Mouse (Mus musculus) heart, postnatal 0 days (tissue): Measurements from ENCODE around the gene Gal3st3. TPM values are rescaled to one million over a fixed set of nuclear protein-coding genes. Genes with fewer than 3 reads are reported as not detected.

Source experiments
- ATAC-seq: fragments of 200-750 bp; cut with Nextera tagmentation; 2 replicates; pipeline ENCODE4 v1.8.0; 2017; ENCODE audit warnings: low read depth, moderate number of reproducible peaks, moderate library complexity; ENCODE audit not compliant: insufficient read depth
- DNase-seq: peaks from one replicate; pipeline ENCODE4 v3.0.0-alpha.2; 2016; ENCODE audit warnings: low spot score
- H3K27ac ChIP-seq: fragments of 300-500 bp; sonication (generic); 2 replicates; pipeline ENCODE4 v1.5.1; 2014; ENCODE audit warnings: low read depth, mild to moderate bottlenecking
- H3K27me3 ChIP-seq: fragments of 300-500 bp; sonication (generic); 2 replicates; pipeline ENCODE4 v1.6.1; 2014; ENCODE audit warnings: low read length, mixed read lengths; ENCODE audit not compliant: control insufficient read depth, insufficient read depth
- H3K36me3 ChIP-seq: fragments of 300-500 bp; sonication (generic); replicated peaks from 2 replicates; pipeline ENCODE4 v1.6.1; 2014; ENCODE audit warnings: low read length, mixed read lengths; ENCODE audit not compliant: control insufficient read depth, insufficient read depth
- H3K4me1 ChIP-seq: fragments of 300-500 bp; sonication (generic); 2 replicates; pipeline ENCODE4 v1.6.1; 2014; ENCODE audit warnings: antibody characterized with exemption; ENCODE audit not compliant: control insufficient read depth, insufficient read depth
- H3K4me2 ChIP-seq: fragments of 300-500 bp; sonication (generic); 2 replicates; pipeline ENCODE4 v1.6.1; 2014; ENCODE audit warnings: low read depth, mild to moderate bottlenecking, low read length, moderate library complexity
- H3K4me3 ChIP-seq: fragments of 300-500 bp; sonication (generic); 2 replicates; pipeline ENCODE4 v1.5.1; 2014; ENCODE audit warnings: low read depth, low read length
- H3K9ac ChIP-seq: fragments of 300-500 bp; sonication (generic); replicated peaks from 2 replicates; pipeline ENCODE4 v1.6.1; 2014; ENCODE audit warnings: low read depth, low read length, mixed read lengths
- H3K9me3 ChIP-seq: fragments of 300-500 bp; sonication (generic); replicated peaks from 2 replicates; pipeline ENCODE4 v1.6.1; 2016; ENCODE audit warnings: low read length; ENCODE audit not compliant: control insufficient read depth
- CTCF ChIP-seq: IDR thresholded peaks from 2 replicates; pipeline ENCODE4 v1.5.1; 2016; ENCODE audit warnings: antibody characterized with exemption, control low read depth, low read depth
- EP300 ChIP-seq: IDR thresholded peaks from 2 replicates; pipeline ENCODE4 v1.6.1; 2016; ENCODE audit warnings: antibody characterized with exemption, low read depth
- WGBS: fragments of 180-500 bp; shearing (Covaris S2); extraction: QIAGEN DNeasy Blood & Tissue Kit; methylation state at CpG from one replicate; pipeline ENCODE4 v1.1.7; 2014; 5-methylcytosine and 5-hydroxymethylcytosine counted together
- polyA plus RNA-seq: library from polyadenylated mRNA; unstranded; fragments of >200 nt; fragmentation: Nextera tagmentation; extraction: Ambion mirVana; gene quantifications from 2 replicates; pipeline ENCODE4 v1.2.1, GENCODE M21; 2015
- total RNA-seq: library from RNA; depleted of rRNA; stranded (reverse); fragments of >200 nt; gene quantifications from 2 replicates; pipeline ENCODE4 v1.2.3, GENCODE M21; 2014; ENCODE audit warnings: low replicate concordance

Gal3st3 gene
- total and polyA plus RNA-seq, 2 experiments from 2014 or later: 4.0 to 5.1 TPM

DNA sequence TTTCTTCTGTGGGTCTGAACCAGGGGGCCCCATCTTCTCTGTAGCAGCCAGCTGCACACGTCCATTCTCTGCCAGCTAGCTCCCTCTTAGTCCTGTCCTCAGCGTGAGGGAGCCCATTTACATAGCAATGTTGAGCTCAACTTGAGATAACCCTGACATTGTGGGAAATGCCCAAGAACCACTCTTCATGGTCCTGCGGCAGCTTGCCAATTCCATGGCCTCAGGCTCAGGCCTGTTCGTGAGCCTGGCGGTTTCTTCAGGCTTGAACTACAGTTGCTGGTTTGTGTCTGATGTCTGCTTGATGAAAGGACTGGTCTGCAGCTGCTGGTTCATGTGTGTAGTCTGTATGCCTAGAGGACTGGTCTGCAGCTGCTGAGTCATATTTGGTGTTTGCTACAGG is 36.6 kb downstream of the Gal3st3 start:
- Histone ChIP-seq H3K27ac (no peak overlapping the region), H3K9ac (no peak overlapping the region), H3K9me3 (no peaks in the 10 kb centered on the region), H3K27me3 (no peaks in the 10 kb centered on the region), H3K4me1 (no peaks in the 10 kb centered on the region), H3K4me3 (no peak overlapping the region), H3K4me2 (no peak overlapping the region), H3K36me3 (no peaks in the 10 kb centered on the region)
- TF ChIP-seq EP300 (no peak), CTCF (no peak)
- 27% methylated on average over 5 of the region's 5 CpGs for WGBS
- ATAC-seq: peak; percentile 27; the same call in 1 of the 2 replicates
- DNase-seq: no peak

DNA sequence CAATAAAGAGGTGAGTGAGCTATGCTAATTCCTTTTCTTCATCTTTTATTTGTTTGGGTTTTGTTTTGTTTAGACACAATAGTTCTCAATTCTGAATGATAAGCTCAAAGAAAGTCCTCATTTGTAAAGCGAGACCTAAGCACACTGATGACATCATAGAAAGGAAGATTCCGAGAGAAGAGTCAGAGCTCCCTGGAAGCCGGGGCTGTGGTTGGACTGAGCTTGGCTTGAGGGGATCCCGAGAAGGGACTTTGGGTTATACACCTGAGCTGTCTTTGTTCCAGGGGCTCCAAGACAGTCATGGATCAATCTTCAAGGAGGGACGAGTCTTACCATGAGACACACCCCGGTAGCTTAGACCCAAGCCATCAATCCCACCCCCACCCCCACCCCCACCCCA is 37.3 kb downstream of the Gal3st3 start, which contains the start of gene Catsper1:
Gene Catsper1, plus strand, starts transcription at position 301 of the 400 bp plus-strand sequence.
- Histone ChIP-seq H3K36me3 (no peaks in the 10 kb centered on the region), H3K4me3 (no peak within 1 kb of the TSS), H3K27ac (no peak within 1 kb of the TSS), H3K9me3 (no peaks in the 10 kb centered on the region), H3K4me2 (no peak within 1 kb of the TSS), H3K9ac (no peak within 1 kb of the TSS), H3K4me1 (no peaks in the 10 kb centered on the region), H3K27me3 (no peaks in the 10 kb centered on the region)
- WGBS: 76% methylated on average over 6 of the region's 6 CpGs
- no peak for DNase-seq
- ATAC-seq: no peak
- TF ChIP-seq EP300 (no peak), CTCF (no peak)

DNA sequence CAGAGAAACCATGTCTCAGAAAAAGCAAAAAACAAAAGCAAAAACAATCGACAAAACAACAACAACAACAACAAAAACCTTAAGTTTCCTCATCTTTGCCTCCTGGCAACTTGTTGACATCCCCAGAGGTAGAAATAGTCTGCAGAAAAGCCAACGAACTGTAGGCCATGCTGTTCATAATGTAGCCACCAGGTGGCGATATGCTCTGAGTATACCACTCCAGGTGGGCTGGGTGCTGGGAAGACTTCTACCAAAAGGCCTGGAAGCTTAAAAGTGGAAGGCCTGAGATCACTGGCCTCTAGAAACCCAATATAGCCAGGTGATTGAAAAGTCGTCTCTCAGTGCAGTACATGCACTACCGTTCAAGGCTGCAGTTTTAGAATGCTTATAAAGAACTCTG is 39.8 kb downstream of the Gal3st3 start:
- no peak for TF ChIP-seq EP300
- TF ChIP-seq CTCF: peak; percentile 88
- peak; percentile 60 for DNase-seq
- 18% methylated on average over 5 of the region's 5 CpGs for WGBS
- H3K9me3 ChIP-seq: no peaks in the 10 kb centered on the region
- ATAC-seq: peak; percentile 41; the same call in 1 of the 2 replicates
- no peaks in the 10 kb centered on the region for H3K4me1 ChIP-seq
- no peak overlapping the region for H3K4me3 ChIP-seq
- no peak overlapping the region for H3K27ac ChIP-seq
- no peak overlapping the region for H3K4me2 ChIP-seq
- H3K27me3 ChIP-seq: no peaks in the 10 kb centered on the region
- no peaks in the 10 kb centered on the region for H3K36me3 ChIP-seq
- no peak overlapping the region for H3K9ac ChIP-seq

DNA sequence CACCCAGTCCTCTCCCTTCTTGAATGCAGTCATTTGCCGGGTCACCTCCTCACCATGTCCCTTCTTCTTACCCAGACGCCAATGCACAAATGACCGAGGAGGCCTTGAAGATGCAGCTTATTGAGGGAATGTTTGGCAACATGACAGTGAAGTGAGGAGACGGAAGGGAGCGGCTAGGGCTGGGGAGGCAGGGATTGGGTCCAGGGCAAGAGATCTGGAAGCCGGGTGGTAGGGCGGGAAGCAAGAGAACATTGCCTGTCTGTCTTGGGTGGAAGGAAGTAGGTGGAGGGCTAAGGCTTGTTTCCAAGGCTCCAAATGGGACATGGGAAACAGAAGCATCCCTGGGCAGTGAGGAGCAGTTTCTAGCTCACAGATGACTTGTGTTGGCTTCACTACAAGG is 43.2 kb downstream of the Gal3st3 start:
- no peak overlapping the region for H3K9ac ChIP-seq
- ATAC-seq (no peak), DNase-seq (no peak)
- no peak for TF ChIP-seq CTCF
- TF ChIP-seq EP300: no peak
- H3K4me3 ChIP-seq: no peak overlapping the region
- no peaks in the 10 kb centered on the region for H3K9me3 ChIP-seq
- H3K27ac ChIP-seq: no peak overlapping the region
- H3K4me2 ChIP-seq: no peak overlapping the region
- no peaks in the 10 kb centered on the region for H3K27me3 ChIP-seq
- no peaks in the 10 kb centered on the region for H3K4me1 ChIP-seq
- no peaks in the 10 kb centered on the region for H3K36me3 ChIP-seq
- 82% methylated on average over 7 of the region's 7 CpGs for WGBS

DNA sequence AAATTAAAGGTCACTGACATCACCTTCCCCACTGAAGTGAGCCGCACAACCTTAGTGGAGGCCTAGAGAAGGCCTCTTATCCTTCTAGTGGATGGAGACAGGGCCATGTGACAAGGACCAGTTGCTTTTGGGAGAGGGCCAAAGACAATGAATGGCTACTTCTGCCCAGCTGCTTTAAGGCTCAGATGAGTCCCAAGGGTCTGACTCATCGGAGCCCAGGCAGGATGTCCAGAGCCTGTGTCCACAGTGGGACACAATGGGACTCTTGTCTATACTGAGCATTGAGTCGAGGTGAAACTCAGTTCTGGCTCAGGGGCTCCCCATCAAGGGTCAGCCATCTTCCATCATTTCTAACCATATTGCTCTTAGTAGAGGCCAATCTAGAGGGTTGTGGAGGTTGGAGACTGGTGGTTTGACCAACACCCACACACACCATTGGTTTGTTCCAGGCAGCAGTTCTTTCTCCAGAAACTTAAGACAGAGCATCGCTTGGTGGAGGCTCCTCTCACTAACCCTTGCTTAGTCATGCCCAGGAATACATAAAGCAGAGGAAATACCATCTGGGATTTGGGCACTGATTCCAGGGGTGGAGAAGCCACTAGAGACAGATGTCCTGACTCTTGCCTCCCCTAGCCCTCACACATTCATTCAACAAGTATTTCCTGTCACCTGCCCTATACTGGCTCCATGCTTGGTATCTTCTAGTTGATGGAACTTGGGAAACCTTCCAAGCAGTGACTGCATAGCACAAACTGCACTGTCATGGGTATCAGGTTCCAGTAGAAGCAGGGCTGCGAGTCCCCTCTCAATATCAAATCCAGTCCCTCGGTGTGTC is 47.4 kb downstream of the Gal3st3 start:
- 49% methylated on average over 6 of the region's 6 CpGs for WGBS
- H3K4me2 ChIP-seq: no peak overlapping the region
- no peaks in the 10 kb centered on the region for H3K9me3 ChIP-seq
- H3K9ac ChIP-seq: no peak overlapping the region
- H3K36me3 ChIP-seq: no peaks in the 10 kb centered on the region
- ATAC-seq: peak; percentile 86
- H3K27me3 ChIP-seq: no peaks in the 10 kb centered on the region
- peak; percentile 76 for DNase-seq
- no peak overlapping the region for H3K4me3 ChIP-seq
- peak overlapping the region; percentile 62 for H3K27ac ChIP-seq
- H3K4me1 ChIP-seq: no peaks in the 10 kb centered on the region
- TF ChIP-seq EP300 (no peak), CTCF (no peak)

DNA sequence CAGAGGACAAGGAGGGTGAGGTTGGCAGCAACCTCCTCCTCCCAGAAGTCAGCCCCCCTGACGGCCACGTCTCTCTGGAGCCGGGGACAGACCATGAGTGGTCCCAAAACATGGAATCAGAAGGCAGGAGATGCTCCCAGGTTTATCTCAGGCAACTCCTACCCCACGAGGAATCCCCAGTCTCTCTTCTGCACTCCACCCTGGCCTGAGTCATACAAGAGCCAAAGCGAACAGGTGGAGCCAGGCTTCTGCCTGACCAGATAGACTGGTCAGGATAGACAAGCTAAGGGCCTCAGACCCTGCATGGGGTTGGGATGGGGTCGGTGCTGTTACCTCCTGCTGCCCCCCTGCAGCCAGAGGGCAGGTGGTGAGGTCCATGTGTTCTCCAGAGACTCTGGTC is 49.9 kb downstream of the Gal3st3 start:
- no peaks in the 10 kb centered on the region for H3K9me3 ChIP-seq
- no peak overlapping the region for H3K27ac ChIP-seq
- WGBS: 60% methylated on average over 6 of the region's 6 CpGs
- no peaks in the 10 kb centered on the region for H3K27me3 ChIP-seq
- TF ChIP-seq EP300: no peak
- no peak for TF ChIP-seq CTCF
- H3K36me3 ChIP-seq: no peaks in the 10 kb centered on the region
- no peak overlapping the region for H3K9ac ChIP-seq
- H3K4me3 ChIP-seq: no peak overlapping the region
- no peak for DNase-seq
- no peak overlapping the region for H3K4me2 ChIP-seq
- H3K4me1 ChIP-seq: no peaks in the 10 kb centered on the region
- ATAC-seq: no peak
